In genomic region chr13:24761403-24762227, GRCm38 (mm10) we compare ENCODE assay signal across 8 mouse cellular contexts. TPM values are rescaled to one million over a fixed set of nuclear protein-coding genes. Genes with fewer than 3 reads are reported as not detected.
DNase-seq lines count a peak whose midpoint lies in the region; ATAC-seq and TF ChIP-seq lines count a peak whose summit lies in the region.

Gene Gmnn (minus strand): TSS chr13:24761923.

- no peaks in the 10 kb centered on the region for H3K27me3 ChIP-seq in E14TG2a.4 (ENCODE audit: insufficient read depth, low read length)
- no peaks in the 10 kb centered on the region for H3K27me3 ChIP-seq in forebrain, embryonic 13.5 days
- H3K27me3 ChIP-seq in liver, postnatal 0 days (ENCODE audit: insufficient read depth, low read length), result no peaks in the 10 kb centered on the region
- no peaks in the 10 kb centered on the region for H3K27me3 ChIP-seq in neural tube, embryonic 14.5 days (ENCODE audit: control insufficient read depth, insufficient read depth, low read length)

- H3K4me1 ChIP-seq in E14TG2a.4 (replicated peaks; ENCODE audit: low read depth, low read length), result peaks cover 44% of the 10 kb centered on the region
- peaks cover 15% of the 10 kb centered on the region; the same call in 1 of the 2 replicates for H3K4me1 ChIP-seq in forebrain, embryonic 13.5 days
- H3K4me1 ChIP-seq in liver, postnatal 0 days (ENCODE audit: insufficient read depth), result peaks cover 19% of the 10 kb centered on the region
- H3K4me1 ChIP-seq in neural tube, embryonic 14.5 days (ENCODE audit: control insufficient read depth, insufficient read depth, low read length), result peaks cover 3% of the 10 kb centered on the region; the same call in 1 of the 2 replicates

- no peak for TF ChIP-seq EP300 in liver, postnatal 0 days (IDR thresholded peaks at IDR 0.05; ENCODE audit: low read depth)

- peak within 1 kb of the TSS; percentile 82 for H3K9ac ChIP-seq in forebrain, embryonic 13.5 days
- H3K9ac ChIP-seq in liver, postnatal 0 days (replicated peaks), result peak within 1 kb of the TSS; percentile 87
- peak within 1 kb of the TSS; percentile 52 for H3K9ac ChIP-seq in neural tube, embryonic 14.5 days (replicated peaks; ENCODE audit: low read depth, low read length)

- peak within 1 kb of the TSS; percentile 71 for H3K4me2 ChIP-seq in forebrain, embryonic 13.5 days
- peak within 1 kb of the TSS; percentile 82 for H3K4me2 ChIP-seq in liver, postnatal 0 days (ENCODE audit: low read depth, low read length)
- peak within 1 kb of the TSS; percentile 62 for H3K4me2 ChIP-seq in neural tube, embryonic 14.5 days (ENCODE audit: low read depth, low read length)

- H3K27ac ChIP-seq in forebrain, embryonic 13.5 days, result peak within 1 kb of the TSS; percentile 89
- peak within 1 kb of the TSS; percentile 96 for H3K27ac ChIP-seq in liver, postnatal 0 days (ENCODE audit: low read depth)
- peak within 1 kb of the TSS; percentile 55; the same call in 1 of the 2 replicates for H3K27ac ChIP-seq in neural tube, embryonic 14.5 days (ENCODE audit: low read depth, low read length)

- H3K36me3 ChIP-seq in E14TG2a.4 (ENCODE audit: insufficient read depth, low read length), result peaks cover 39% of the 10 kb centered on the region
- peaks cover 11% of the 10 kb centered on the region; the same call in 1 of the 2 replicates for H3K36me3 ChIP-seq in forebrain, embryonic 13.5 days (ENCODE audit: poor library complexity, severe bottlenecking)
- peaks cover 26% of the 10 kb centered on the region for H3K36me3 ChIP-seq in liver, postnatal 0 days (replicated peaks; ENCODE audit: insufficient read depth, low read length)
- no peaks in the 10 kb centered on the region for H3K36me3 ChIP-seq in neural tube, embryonic 14.5 days (ENCODE audit: control insufficient read depth, insufficient read depth, low read length)

- no peak for TF ChIP-seq CTCF in E14TG2a.4 (conservative IDR thresholded peaks at IDR 0.05; ENCODE audit: low read length)
- TF ChIP-seq CTCF in liver, postnatal 0 days (IDR thresholded peaks at IDR 0.05; ENCODE audit: low read depth), result no peak; the same call in 1 of the 2 replicates

- intact Hi-C loops in heart, postnatal 10 days (cut with DNase I), result loop anchor here (2.0 kb wide), 1 partner anchor 39 kb away; the partner anchor contains the start of gene BC005537

- peak within 1 kb of the TSS; percentile 98 for H3K4me3 ChIP-seq in E14TG2a.4 (replicated peaks; ENCODE audit: low read length)
- H3K4me3 ChIP-seq in forebrain, embryonic 13.5 days, result peak within 1 kb of the TSS; percentile 95
- H3K4me3 ChIP-seq in liver, postnatal 0 days (ENCODE audit: low read depth, low read length), result peak within 1 kb of the TSS; percentile 76
- peak within 1 kb of the TSS; percentile 96 for H3K4me3 ChIP-seq in neural tube, embryonic 14.5 days (ENCODE audit: low read depth, low read length)

- peak; percentile 99 for ATAC-seq in forebrain, embryonic 13.5 days
- ATAC-seq in liver, postnatal 0 days, result peak; percentile 98
- peak; percentile 98 for ATAC-seq in neural tube, embryonic 14.5 days (ENCODE audit: low read depth)

- under 1% methylated on average over 73 of the region's 79 CpGs for WGBS in forebrain, embryonic 13.5 days
- WGBS in large intestine, adult 2 months, result under 1% methylated on average over 79 of the region's 79 CpGs
- WGBS in liver, postnatal 0 days (ENCODE audit: insufficient replicate concordance), result 2% methylated on average over 74 of the region's 79 CpGs
- under 1% methylated on average over 79 of the region's 79 CpGs for WGBS in neural tube, embryonic 14.5 days

- peak; percentile 91 for DNase-seq in c-Kit-positive CD71-positive TER-119-positive erythroid progenitor cells, embryonic 14.5 days (ENCODE audit: low spot score)
- peak; percentile 93 for DNase-seq in heart, postnatal 10 days
- peak; percentile 57 for DNase-seq in large intestine, adult 2 months (ENCODE audit: low read depth, low spot score)
- peak; percentile 96 for DNase-seq in liver, postnatal 0 days
- DNase-seq in testis, postnatal 10 days (ENCODE audit: low spot score), result peak; percentile 92

- no peaks in the 10 kb centered on the region for H3K9me3 ChIP-seq in E14TG2a.4 (ENCODE audit: low read length)
- no peaks in the 10 kb centered on the region for H3K9me3 ChIP-seq in forebrain, embryonic 13.5 days (replicated peaks)
- no peaks in the 10 kb centered on the region for H3K9me3 ChIP-seq in liver, postnatal 0 days (ENCODE audit: low read length)
- H3K9me3 ChIP-seq in neural tube, embryonic 14.5 days (ENCODE audit: control insufficient read depth, low read length), result no peaks in the 10 kb centered on the region

RNA-seq across cellular contexts. Expression of gene Gmnn, which starts in this region (rescaled TPM):
- polyA plus RNA-seq in forebrain, embryonic 13.5 days (2015; fragmentation: Nextera tagmentation; extraction: Ambion mirVana), result 108 and 109 TPM in 2 replicates
- total RNA-seq in heart, postnatal 10 days (2021), result 10 to 100 TPM; 40.6 to 45.1 TPM
- 5.9 and 9.1 TPM in 2 replicates for polyA plus RNA-seq in large intestine, adult 2 months (2012; rRNA removed)
- polyA plus RNA-seq in liver, postnatal 0 days (2015; fragmentation: Nextera tagmentation; extraction: Ambion mirVana), result 69.1 and 71.9 TPM in 2 replicates
- 9.9 and 16.5 TPM in 2 replicates for polyA plus RNA-seq in neural tube, embryonic 14.5 days (2014; fragmentation: Nextera tagmentation; extraction: Ambion mirVana)

Comparison
In these comparisons a context has a peak if more than half of its experiments do, and no peak if none do; other contexts are left out.
1. Peak in every context shown above with its lines: DNase-seq, ATAC-seq, H3K4me3 ChIP-seq and H3K27ac ChIP-seq.